Mouse (Mus musculus) testis, adult 2 months (tissue): ENCODE results near the gene Rgs8. TPM values are rescaled to one million over a fixed set of nuclear protein-coding genes. Genes with fewer than 3 reads are reported as not detected.

Experiments used
- H3K27ac ChIP-seq: fragments of 200-500 bp; 2 replicates; pipeline ENCODE4 v1.5.1; 2012; ENCODE audit warnings: low read depth, low read length; ENCODE audit not compliant: control insufficient read depth, insufficient read depth
- H3K27me3 ChIP-seq: fragments of 200-500 bp; 2 replicates; pipeline ENCODE4 v1.6.1; 2012; ENCODE audit warnings: mild to moderate bottlenecking, low read length, moderate library complexity; ENCODE audit not compliant: control insufficient read depth, insufficient read depth
- H3K36me3 ChIP-seq: fragments of 200-500 bp; 2 replicates; pipeline ENCODE4 v1.6.1; 2012; ENCODE audit warnings: mild to moderate bottlenecking, low read length; ENCODE audit not compliant: control insufficient read depth, insufficient read depth
- H3K4me1 ChIP-seq: fragments of 200-500 bp; 2 replicates; pipeline ENCODE4 v1.6.1; 2012; ENCODE audit warnings: low read length; ENCODE audit not compliant: control insufficient read depth, insufficient read depth
- H3K4me3 ChIP-seq: fragments of 200-500 bp; 2 replicates; pipeline ENCODE4 v1.5.1; 2012; ENCODE audit warnings: low read depth, mild to moderate bottlenecking, low read length, moderate library complexity, mixed read lengths; ENCODE audit not compliant: control insufficient read depth
- CTCF ChIP-seq: fragments of 200-500 bp; IDR thresholded peaks from 2 replicates; pipeline ENCODE4 v1.5.1; 2012; ENCODE audit warnings: low read depth, mild to moderate bottlenecking, inconsistent platforms, low read length, moderate library complexity; ENCODE audit not compliant: control insufficient read depth, insufficient read depth, insufficient replicate concordance
- POLR2A ChIP-seq: fragments of 200-500 bp; IDR thresholded peaks from 2 replicates; pipeline ENCODE4 v1.6.1; 2012; ENCODE audit warnings: low read depth, mild to moderate bottlenecking, inconsistent platforms, low read length, moderate library complexity; ENCODE audit not compliant: control insufficient read depth
- polyA plus RNA-seq: library from polyadenylated mRNA; depleted of rRNA; stranded (reverse); fragments of >200 nt; gene quantifications from 2 replicates; pipeline ENCODE4 v1.2.3, GENCODE M21; 2012

Rgs8 gene
- polyA plus RNA-seq, 1 experiment: 0.06 TPM

GRCm38 (mm10) chr1:153721565-153722310, 68.9 kb downstream of the Rgs8 start:
- Histone ChIP-seq H3K4me1 (peaks cover 6% of the 10 kb centered on the region; the same call in 1 of the 2 replicates), H3K36me3 (no peaks in the 10 kb centered on the region), H3K27ac (no peak overlapping the region), H3K4me3 (no peak overlapping the region), H3K27me3 (no peaks in the 10 kb centered on the region)
- TF ChIP-seq POLR2A (no peak), CTCF (no peak)

DNA sequence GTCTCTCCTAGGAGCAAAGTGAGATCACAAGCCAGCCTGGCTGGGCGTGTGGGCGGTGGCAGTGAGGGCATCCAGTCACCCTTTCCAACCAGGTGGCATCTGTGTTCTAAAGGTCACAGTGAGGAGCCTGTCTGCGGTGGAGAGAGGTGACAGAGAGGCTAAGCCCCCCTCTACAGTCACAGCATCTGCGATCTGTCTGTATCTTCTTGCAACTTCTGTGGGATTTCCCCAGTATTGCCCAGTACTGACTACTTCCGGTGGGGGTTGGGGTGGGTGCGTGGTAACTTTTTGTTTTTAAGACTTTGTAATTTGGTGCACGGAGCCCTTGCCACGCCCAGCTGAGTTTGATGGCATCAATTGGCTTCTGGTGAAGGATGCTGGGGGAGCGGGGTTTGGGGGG, 70.6 kb downstream of the Rgs8 start:
- peaks cover 6% of the 10 kb centered on the region; the same call in 1 of the 2 replicates for H3K4me1 ChIP-seq
- no peak overlapping the region for H3K27ac ChIP-seq
- H3K27me3 ChIP-seq: no peaks in the 10 kb centered on the region
- TF ChIP-seq POLR2A: no peak; the same call in 1 of the 2 replicates
- no peak for TF ChIP-seq CTCF
- H3K36me3 ChIP-seq: no peaks in the 10 kb centered on the region
- H3K4me3 ChIP-seq: peak overlapping the region; percentile 63

DNA sequence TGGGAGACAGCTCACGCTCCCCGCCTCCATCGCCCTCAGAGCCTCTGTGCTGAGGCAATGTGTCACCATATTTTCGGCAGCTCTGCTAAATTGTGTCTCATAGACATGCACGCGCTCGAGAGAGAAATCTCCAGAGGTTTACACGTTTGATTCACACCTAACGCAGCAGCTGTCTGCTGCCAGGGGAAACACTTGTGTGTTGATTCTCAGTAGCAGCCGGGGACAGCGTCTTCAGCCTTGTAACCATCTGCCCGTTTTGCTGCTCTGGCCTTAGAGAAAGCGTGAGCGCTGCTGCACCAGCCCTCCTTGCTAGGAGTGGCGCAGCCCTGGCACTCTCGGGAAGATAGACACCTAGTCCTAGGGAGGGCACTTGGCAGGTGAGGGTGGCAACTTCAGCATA, 73.8 kb downstream of the Rgs8 start:
- no peaks in the 10 kb centered on the region for H3K36me3 ChIP-seq
- H3K4me1 ChIP-seq: peaks cover 6% of the 10 kb centered on the region; the same call in 1 of the 2 replicates
- TF ChIP-seq POLR2A (no peak), CTCF (no peak)
- H3K27me3 ChIP-seq: no peaks in the 10 kb centered on the region
- no peak overlapping the region for H3K27ac ChIP-seq
- H3K4me3 ChIP-seq: no peak overlapping the region

DNA sequence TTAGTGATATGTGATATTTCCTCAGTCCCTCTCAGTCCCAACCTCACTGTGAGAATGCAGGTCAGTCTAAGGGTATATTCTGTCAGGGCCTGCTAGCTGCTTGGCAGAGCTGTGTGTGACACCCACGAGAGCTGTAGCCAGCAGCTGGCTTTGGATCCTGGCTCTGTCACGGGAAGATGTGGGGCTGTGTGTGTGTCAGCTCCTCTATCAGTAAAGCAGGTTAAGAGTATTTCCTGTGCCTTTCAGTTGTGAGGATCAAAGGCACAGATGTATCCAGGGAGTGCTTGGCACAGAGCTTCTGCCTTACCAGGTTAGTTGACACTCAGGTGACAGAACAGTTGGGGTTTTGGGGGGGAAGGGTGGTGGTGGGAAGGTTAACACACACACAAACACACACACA, 77.0 kb downstream of the Rgs8 start:
- no peaks in the 10 kb centered on the region; the same call in 1 of the 2 replicates for H3K4me1 ChIP-seq
- TF ChIP-seq POLR2A (no peak), CTCF (no peak)
- no peak overlapping the region for H3K27ac ChIP-seq

DNA sequence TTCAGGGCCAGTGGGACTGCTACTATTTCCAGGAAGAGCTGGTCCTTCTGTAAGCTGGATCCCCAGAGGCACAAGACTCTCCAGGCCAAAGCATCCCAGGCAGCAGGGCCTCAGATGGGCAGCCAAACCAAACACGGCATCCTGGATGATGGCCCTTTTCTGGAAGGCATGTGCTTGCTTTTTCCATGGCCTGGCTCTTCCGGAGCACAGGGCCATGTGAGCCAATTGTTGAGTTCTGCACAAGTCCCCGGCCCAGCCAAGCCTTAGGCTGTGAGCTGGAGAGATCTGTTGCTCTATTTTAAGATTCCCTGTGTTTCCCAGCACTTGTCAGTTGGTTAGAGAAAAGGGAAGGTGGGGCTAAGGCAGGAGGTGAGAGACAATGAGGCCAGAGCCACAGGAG, 77.8 kb downstream of the Rgs8 start:
- TF ChIP-seq POLR2A: no peak
- no peak for TF ChIP-seq CTCF
- H3K27ac ChIP-seq: no peak overlapping the region

More for the DNA sequence above, 77.0 kb downstream of the Rgs8 start:
- Histone ChIP-seq H3K4me3 (no peak overlapping the region), H3K27me3 (no peaks in the 10 kb centered on the region), H3K36me3 (no peaks in the 10 kb centered on the region)

GRCm38 (mm10) chr1:153733181-153733580, 80.4 kb downstream of the Rgs8 start:
- no peaks in the 10 kb centered on the region for H3K27me3 ChIP-seq
- no peak for TF ChIP-seq POLR2A
- no peak overlapping the region for H3K27ac ChIP-seq
- H3K4me1 ChIP-seq: peaks cover 4% of the 10 kb centered on the region
- H3K36me3 ChIP-seq: no peaks in the 10 kb centered on the region
- no peak overlapping the region for H3K4me3 ChIP-seq

More for the DNA sequence above, 77.8 kb downstream of the Rgs8 start:
- no peak overlapping the region for H3K4me3 ChIP-seq
- H3K27me3 ChIP-seq: no peaks in the 10 kb centered on the region
- no peaks in the 10 kb centered on the region; the same call in 1 of the 2 replicates for H3K4me1 ChIP-seq
- H3K36me3 ChIP-seq: no peaks in the 10 kb centered on the region

DNA sequence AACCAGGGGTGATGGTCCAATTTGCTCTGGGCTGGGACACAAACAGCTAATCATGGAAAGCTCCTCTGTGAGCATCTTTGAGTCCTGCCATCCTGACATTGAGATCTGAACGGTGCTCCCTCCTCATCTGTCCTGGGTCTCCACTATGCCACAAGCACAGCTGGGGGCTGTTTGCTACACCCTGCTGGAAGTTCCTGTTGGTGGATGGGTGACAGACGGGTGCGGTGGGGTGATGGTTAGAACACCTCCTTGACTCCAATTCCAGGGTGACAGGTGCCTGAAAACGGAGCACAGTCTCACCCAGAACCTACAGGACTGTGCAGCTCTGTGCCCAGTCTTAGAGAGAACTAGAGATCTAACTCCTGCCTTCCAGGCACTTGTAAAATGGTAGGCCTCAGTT, 82.0 kb downstream of the Rgs8 start:
- Histone ChIP-seq H3K27ac (no peak overlapping the region), H3K36me3 (no peaks in the 10 kb centered on the region), H3K27me3 (no peaks in the 10 kb centered on the region), H3K4me3 (no peak overlapping the region), H3K4me1 (peaks cover 5% of the 10 kb centered on the region)
- TF ChIP-seq CTCF (no peak), POLR2A (no peak)

DNA sequence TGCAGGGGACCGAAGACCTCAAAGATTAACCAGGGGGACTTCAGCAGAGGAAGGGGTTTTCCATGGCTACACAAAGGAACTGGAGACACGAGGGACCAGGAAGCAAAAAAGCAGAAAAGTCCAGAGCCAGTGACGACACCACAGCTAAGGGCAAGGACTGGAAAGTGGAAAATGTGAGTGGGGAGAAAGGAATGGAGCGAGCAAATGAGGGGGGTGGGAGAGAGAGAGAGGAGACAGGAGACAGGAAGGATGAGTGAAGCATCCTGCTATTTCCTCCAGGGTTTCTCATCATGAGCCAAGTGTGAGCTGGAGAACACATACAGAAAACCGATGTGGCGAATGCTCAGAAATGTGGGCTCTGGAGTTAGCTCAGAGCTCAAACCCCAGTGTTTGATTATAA, 83.3 kb downstream of the Rgs8 start:
- TF ChIP-seq CTCF (no peak), POLR2A (no peak)
- H3K4me3 ChIP-seq: no peak overlapping the region
- peaks cover 17% of the 10 kb centered on the region for H3K4me1 ChIP-seq
- H3K27ac ChIP-seq: no peak overlapping the region
- no peaks in the 10 kb centered on the region for H3K36me3 ChIP-seq
- no peaks in the 10 kb centered on the region for H3K27me3 ChIP-seq
